Mouse (Mus musculus) olfactory bulb, adult 2 months (tissue): Measurements from ENCODE around the gene Rora.

Experiments used
- CTCF ChIP-seq: fragments of 200-500 bp; IDR thresholded peaks from 2 replicates; pipeline ENCODE4 v1.5.1; 2012; ENCODE audit warnings: low read depth, mild to moderate bottlenecking, low read length, moderate library complexity; ENCODE audit not compliant: insufficient read depth
- POLR2A ChIP-seq: fragments of 200-500 bp; IDR thresholded peaks from 2 replicates; pipeline ENCODE4 v1.6.1; 2012; ENCODE audit warnings: mild to moderate bottlenecking, low read depth, low read length, moderate library complexity; ENCODE audit not compliant: insufficient read depth

GRCm38 (mm10) chr9:69304991-69305390 is 651.4 kb downstream of the Rora start:
- no peak for TF ChIP-seq CTCF
- TF ChIP-seq POLR2A, result no peak
